Mouse (Mus musculus): ENCODE data around the gene Lig1.

DNA sequence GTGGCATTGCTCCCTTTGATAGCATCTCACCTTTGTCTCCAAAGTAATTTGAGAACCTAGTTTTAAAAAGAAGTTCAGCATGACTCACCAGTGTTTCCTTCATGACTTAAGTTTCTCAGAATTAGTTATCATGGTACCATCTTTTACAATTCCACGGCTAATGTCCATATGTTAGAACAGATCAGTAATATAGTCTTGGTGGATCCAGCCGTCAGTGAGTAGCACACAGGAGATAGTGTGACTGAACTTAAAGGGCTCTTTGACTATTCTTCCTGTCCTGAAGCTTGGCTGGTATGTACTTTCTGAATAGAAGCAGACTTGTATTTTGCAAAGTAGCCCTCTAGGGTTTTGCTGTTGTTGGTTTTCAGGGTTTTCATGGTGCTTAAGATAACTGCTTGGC, 32.3 kb downstream of the Lig1 start:
- TF ChIP-seq POLR2A (IDR thresholded peaks at IDR 0.05; ENCODE audit: borderline replicate concordance, control insufficient read depth, low read depth, low read length): no peak
- TF ChIP-seq CTCF (IDR thresholded peaks at IDR 0.05; ENCODE audit: control insufficient read depth, insufficient read depth, low read length): no peak
